In genomic region chr4:87650837-87651236, GRCm38 (mm10) we compare ENCODE assay signal across 8 mouse cellular contexts.
A peak's percentile ranks its signal among the peaks of the same experiment; 100 is the strongest.
DNase-seq lines count a peak whose midpoint lies in the region; ATAC-seq lines count a peak whose summit lies in the region.

No protein-coding gene starts in this region.

- H3K27ac ChIP-seq in heart, embryonic 12.5 days (ENCODE audit: poor library complexity, severe bottlenecking) = no peak overlapping the region

- H3K9me3 ChIP-seq in heart, embryonic 12.5 days (replicated peaks) = no peaks in the 10 kb centered on the region

- no peak overlapping the region for H3K4me2 ChIP-seq in heart, embryonic 12.5 days

- no peak for ATAC-seq in heart, embryonic 12.5 days (ENCODE audit: insufficient number of reproducible peaks, low FRiP score)
- no peak for ATAC-seq in activated CD4-positive, CD25-positive, alpha-beta regulatory T cell, adult 4 months
- no peak for ATAC-seq in erythroid progenitor cell, adult 5-6 weeks (replicated peaks; ENCODE audit: low FRiP score, poor library complexity, severe bottlenecking)

- 70% methylated on average over 6 of the region's 6 CpGs for WGBS in heart, embryonic 12.5 days

- H3K27me3 ChIP-seq in heart, embryonic 12.5 days (replicated peaks) = no peaks in the 10 kb centered on the region

- peaks cover 11% of the 10 kb centered on the region; the same call in 1 of the 2 replicates for H3K4me1 ChIP-seq in heart, embryonic 12.5 days (replicated peaks)

- intact Hi-C loops in heart, postnatal 10 days (cut with DNase I) = no loop called here

- DNase-seq in heart, postnatal 10 days = peak; percentile 61 to 63
- peak; percentile 55 for DNase-seq in brain, adult 2 months (ENCODE audit: low read depth, low spot score)
- DNase-seq in cerebellum, postnatal 25 days = peak; percentile 22 to 50
- DNase-seq in kidney, postnatal 36 days = peak; percentile 22 to 57
- DNase-seq in gastrocnemius, postnatal 25 days = no peak

- no peak overlapping the region for H3K9ac ChIP-seq in heart, embryonic 12.5 days

- H3K4me3 ChIP-seq in heart, embryonic 12.5 days = no peak overlapping the region

- H3K36me3 ChIP-seq in heart, embryonic 12.5 days = no peaks in the 10 kb centered on the region
